Mouse (Mus musculus) heart, adult 2 months (tissue): Measurements from ENCODE around the gene Gclc.

Source experiments
- CTCF ChIP-seq: fragments of 200-600 bp; IDR thresholded peaks from 2 replicates; pipeline ENCODE4 v1.8.1; 2022; ENCODE audit warnings: antibody characterized with exemption, mild to moderate bottlenecking, moderate library complexity
- POLR2A ChIP-seq: fragments of 200-500 bp; IDR thresholded peaks from 2 replicates; pipeline ENCODE4 v1.6.1; 2011; ENCODE audit warnings: mild to moderate bottlenecking, low read depth, low read length, control low read depth; ENCODE audit not compliant: insufficient read depth

DNA sequence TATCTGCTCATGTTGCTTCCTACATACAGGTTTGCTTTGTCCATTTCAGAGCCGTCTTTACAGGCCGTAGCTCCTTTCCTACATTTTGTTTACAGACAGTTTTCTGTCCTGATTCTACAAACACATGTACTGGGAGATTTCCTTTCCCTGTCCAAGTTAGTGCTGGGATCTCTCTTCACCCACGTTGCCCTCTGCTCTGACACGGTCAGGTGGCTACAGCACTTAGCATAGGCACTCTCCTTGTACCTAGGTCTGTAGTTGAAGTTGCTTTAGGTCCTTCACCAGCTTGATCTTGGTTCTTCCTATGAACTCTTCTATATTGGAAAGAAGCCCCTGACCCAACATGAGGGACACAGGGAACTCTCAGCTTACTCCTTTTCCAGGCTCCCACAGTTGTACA is 25.4 kb downstream of the Gclc start:
- no peak for TF ChIP-seq CTCF
- TF ChIP-seq POLR2A = no peak
